In genomic region chr3:27190865-27191264, GRCm38 (mm10) we compare ENCODE assay signal across 20 mouse cellular contexts. TPM values are rescaled to one million over a fixed set of nuclear protein-coding genes. Genes with fewer than 3 reads are reported as not detected.
DNase-seq lines count a peak whose midpoint lies in the region; ATAC-seq and TF ChIP-seq lines count a peak whose summit lies in the region.
"Had no signal": no experiment of that assay in that cellular context is flagged by ENCODE, and none has a peak within 500 bp of the region (broad histone marks: within the 10 kb centered on the region; RNA-seq: fewer than 3 reads in every experiment).

No protein-coding gene starts in this region.

- no peak for TF ChIP-seq EP300 in stomach, postnatal 0 days (optimal IDR thresholded peaks at IDR 0.05)

- H3K9ac ChIP-seq in ES-E14 (ENCODE audit: insufficient read depth, low read depth, low read length, poor library complexity, severe bottlenecking) = no peak overlapping the region
- H3K9ac ChIP-seq in stomach, postnatal 0 days (ENCODE audit: low read length) = no peak overlapping the region
- H3K9ac ChIP-seq: forebrain, embryonic 15.5 days; hindbrain, embryonic 15.5 days had no signal

- no peak for DNase-seq in kidney, adult 2 months
- DNase-seq in kidney, adult 18-20 months = no peak
- DNase-seq in ES-E14 (ENCODE audit: low read depth, low spot score) = peak; percentile 59
- peak; percentile 66 for DNase-seq in stomach, postnatal 0 days (ENCODE audit: low spot score)
- no peak for DNase-seq in Muller cell, postnatal 12 days (ENCODE audit: inconsistent ontology term)
- DNase-seq in thymus, adult 2 months = no peak
- DNase-seq: adrenal gland, postnatal 10 days; cerebellum, adult 18-20 months; cerebellum, adult 9-11 months; gastrocnemius, postnatal 36 days; heart, adult 18-20 months; kidney, adult 11 months had no signal

- WGBS in kidney, adult 2 months = 84% methylated on average over 4 of the region's 4 CpGs
- 94% methylated on average over 4 of the region's 4 CpGs for WGBS in macrophage (ENCODE audit: missing documents)
- 68% methylated on average over 4 of the region's 4 CpGs for WGBS in stomach, postnatal 0 days
- 97% methylated on average over 4 of the region's 4 CpGs for WGBS in thymus, adult 2 months

- peak; percentile 73 for ATAC-seq in stomach, postnatal 0 days (ENCODE audit: low FRiP score, low TSS enrichment)
- ATAC-seq: Patski had no signal

- H3K9me3 ChIP-seq in ES-E14 (ENCODE audit: control insufficient read depth, insufficient read depth, low read depth, low read length) = no peaks in the 10 kb centered on the region
- H3K9me3 ChIP-seq in stomach, postnatal 0 days (ENCODE audit: control insufficient read depth, low read length) = no peaks in the 10 kb centered on the region
- H3K9me3 ChIP-seq: embryonic facial prominence, embryonic 10.5 days; forebrain, embryonic 15.5 days; hindbrain, embryonic 10.5 days; hindbrain, embryonic 15.5 days had no signal

- H3K27me3 ChIP-seq in kidney, adult 2 months (replicated peaks; ENCODE audit: control insufficient read depth, insufficient read depth, low read length) = no peaks in the 10 kb centered on the region
- no peaks in the 10 kb centered on the region for H3K27me3 ChIP-seq in stomach, postnatal 0 days (ENCODE audit: control insufficient read depth, insufficient read depth, low read length)
- no peaks in the 10 kb centered on the region for H3K27me3 ChIP-seq in thymus, adult 2 months (ENCODE audit: control insufficient read depth, insufficient read depth, low read length)
- H3K27me3 ChIP-seq: CH12.LX; forebrain, embryonic 15.5 days; hindbrain, embryonic 15.5 days; Patski had no signal

- H3K79me2 ChIP-seq in macrophage (ENCODE audit: inconsistent target) = peaks cover 100% of the 10 kb centered on the region

- in situ Hi-C loops in ES-E14 (cut with MboI; ENCODE audit: low sequenced_read_pairs in 2 of 2, unreplicated experiment in 2 of 2) = no loop called here

- peak overlapping the region; percentile 31 for H3K27ac ChIP-seq in kidney, adult 2 months (ENCODE audit: insufficient read depth, low read depth, low read length)
- no peak overlapping the region for H3K27ac ChIP-seq in ES-E14 (ENCODE audit: insufficient read depth, low read depth, low read length, poor library complexity, severe bottlenecking)
- H3K27ac ChIP-seq in macrophage = peak overlapping the region; percentile 100
- H3K27ac ChIP-seq in stomach, postnatal 0 days (replicated peaks) = peak overlapping the region; percentile 61
- no peak overlapping the region for H3K27ac ChIP-seq in thymus, adult 2 months (ENCODE audit: control insufficient read depth, insufficient read depth, low read length)
- H3K27ac ChIP-seq: embryonic facial prominence, embryonic 10.5 days; forebrain, embryonic 15.5 days; hindbrain, embryonic 10.5 days; hindbrain, embryonic 15.5 days had no signal

- H3K36me3 ChIP-seq in kidney, adult 2 months (ENCODE audit: control insufficient read depth, insufficient read depth, low read length) = no peaks in the 10 kb centered on the region
- H3K36me3 ChIP-seq in ES-E14 (ENCODE audit: control insufficient read depth, insufficient read depth, low read length, poor library complexity, severe bottlenecking) (no peaks in the 10 kb centered on the region), macrophage (ENCODE audit: inconsistent target) (peaks cover 7% of the 10 kb centered on the region; the same call in 1 of the 2 replicates)
- no peaks in the 10 kb centered on the region for H3K36me3 ChIP-seq in stomach, postnatal 0 days (ENCODE audit: control insufficient read depth, insufficient read depth, low read length)
- no peaks in the 10 kb centered on the region for H3K36me3 ChIP-seq in thymus, adult 2 months (ENCODE audit: control insufficient read depth, insufficient read depth, low read length)
- H3K36me3 ChIP-seq: embryonic facial prominence, embryonic 10.5 days; forebrain, embryonic 15.5 days; hindbrain, embryonic 10.5 days; hindbrain, embryonic 15.5 days had no signal

- H3K4me3 ChIP-seq in kidney, adult 2 months (ENCODE audit: insufficient read depth, low read depth, low read length) = no peak overlapping the region
- H3K4me3 ChIP-seq in ES-E14 (ENCODE audit: insufficient read depth in 1 of 2, low read depth in 1 of 2, low read length in 2 of 2, poor library complexity in 1 of 2, severe bottlenecking in 1 of 2) (no peak overlapping the region), macrophage (ENCODE audit: inconsistent target) (no peak overlapping the region)
- no peak overlapping the region for H3K4me3 ChIP-seq in stomach, postnatal 0 days (ENCODE audit: low read depth, low read length)
- no peak overlapping the region for H3K4me3 ChIP-seq in thymus, adult 2 months (ENCODE audit: control insufficient read depth, insufficient read depth, low read length)
- H3K4me3 ChIP-seq: embryonic facial prominence, embryonic 10.5 days; forebrain, embryonic 15.5 days; hindbrain, embryonic 10.5 days; hindbrain, embryonic 15.5 days had no signal

- no peak for TF ChIP-seq POLR2A in kidney, adult 2 months (IDR thresholded peaks at IDR 0.05; ENCODE audit: low read depth, low read length)
- no peak for TF ChIP-seq POLR2A in thymus, adult 2 months (IDR thresholded peaks at IDR 0.05; ENCODE audit: control insufficient read depth, extremely low read depth, insufficient read depth, low read length, poor library complexity)

- peaks cover 62% of the 10 kb centered on the region for H3K4me1 ChIP-seq in kidney, adult 2 months (ENCODE audit: control insufficient read depth, insufficient read depth, low read length)
- H3K4me1 ChIP-seq in ES-E14 (ENCODE audit: control insufficient read depth in 2 of 2, insufficient read depth in 2 of 2, low read length in 2 of 2, poor library complexity in 1 of 2) = peaks cover 10 to 15% of the 10 kb centered on the region in 2 experiments
- no peaks in the 10 kb centered on the region; the same call in 1 of the 2 replicates for H3K4me1 ChIP-seq in stomach, postnatal 0 days (replicated peaks; ENCODE audit: control insufficient read depth, insufficient read depth)
- peaks cover 14% of the 10 kb centered on the region for H3K4me1 ChIP-seq in thymus, adult 2 months (replicated peaks; ENCODE audit: control insufficient read depth, insufficient read depth, low read length)
- H3K4me1 ChIP-seq: hindbrain, embryonic 15.5 days had no signal

- H3K4me2 ChIP-seq in stomach, postnatal 0 days (replicated peaks; ENCODE audit: low read depth) = no peak overlapping the region
- H3K4me2 ChIP-seq: forebrain, embryonic 15.5 days; heart, embryonic 11.5 days; hindbrain, embryonic 15.5 days had no signal

- TF ChIP-seq CTCF in kidney, adult 2 months (conservative IDR thresholded peaks at IDR 0.05; ENCODE audit: insufficient read depth, insufficient read length, low read depth, low read length) = no peak
- no peak for TF ChIP-seq CTCF in stomach, postnatal 0 days (IDR thresholded peaks at IDR 0.05; ENCODE audit: low read depth)
- no peak for TF ChIP-seq CTCF in thymus, adult 2 months (IDR thresholded peaks at IDR 0.05; ENCODE audit: borderline replicate concordance, control insufficient read depth, extremely low read depth, insufficient read depth, low read length, poor library complexity)

TF ChIP-seq in ES-E14, 5 proteins besides CTCF, POLR2A, EP300 and RAD21:
- TF ChIP-seq CHD2 (IDR thresholded peaks at IDR 0.05; ENCODE audit: low read depth, low read length) (no peak), ZC3H11A (IDR thresholded peaks at IDR 0.05; ENCODE audit: borderline replicate concordance, low read depth, low read length) (no peak), ZNF384 (IDR thresholded peaks at IDR 0.05; ENCODE audit: low read depth, low read length) (no peak), MAFK (IDR thresholded peaks at IDR 0.05; ENCODE audit: insufficient read depth, low read depth, low read length) (no peak), HCFC1 (IDR thresholded peaks at IDR 0.05; ENCODE audit: borderline replicate concordance, insufficient read depth, low read length) (no peak)

RNA-seq across cellular contexts. Expression of gene Nceh1, which starts 8.1 kb away (rescaled TPM):
- 141 and 409 TPM in 2 replicates for polyA plus RNA-seq in kidney, adult 2 months (2012; rRNA removed)
- 17.3 and 27.5 TPM in 2 replicates for total RNA-seq in ES-E14 (2012; rRNA removed)
- 100 to 1,000 TPM in 9 of 26 experiments, 10 to 100 TPM in 17; 18.6 to 236 (median 77.9) TPM for total RNA-seq in macrophage (2018; cell fraction: chromatin; rRNA removed)
- total RNA-seq in macrophage (2018; cell fraction: cytosol; rRNA removed) = 100 to 1,000 TPM; 111 to 455 (median 227) TPM
- total RNA-seq in macrophage (2018; cell fraction: nucleus; rRNA removed) = 100 to 1,000 TPM in 25 of 26 experiments, 10 to 100 TPM in 1; 73.4 to 406 (median 223) TPM
- 212 to 280 TPM (median 251 TPM) in 3 replicates for polyA plus RNA-seq in macrophage (2018)
- polyA plus RNA-seq in stomach, postnatal 0 days (2015; fragmentation: Nextera tagmentation; extraction: Ambion mirVana) = 23.3 and 28.4 TPM in 2 replicates
- 37.0 and 40.5 TPM in 2 replicates for polyA plus RNA-seq in thymus, adult 2 months (2012; rRNA removed)

RNA-seq across cellular contexts. Expression of gene Ect2, which starts 37.2 kb away (rescaled TPM):
- 1.3 and 2.4 TPM in 2 replicates for polyA plus RNA-seq in kidney, adult 2 months (2012; rRNA removed)
- 97.8 and 103 TPM in 2 replicates for total RNA-seq in ES-E14 (2012; rRNA removed)
- 10 to 100 TPM in 6 of 26 experiments, 1 to 10 TPM in 20; 2.1 to 30.7 (median 7.5) TPM for total RNA-seq in macrophage (2018; cell fraction: chromatin; rRNA removed)
- total RNA-seq in macrophage (2018; cell fraction: cytosol; rRNA removed) = 1 to 10 TPM in 25 of 26 experiments, under 1 TPM in 1; 0.91 to 4.3 (median 2.3) TPM
- total RNA-seq in macrophage (2018; cell fraction: nucleus; rRNA removed) = 10 to 100 TPM in 1 of 26 experiments, 1 to 10 TPM in 24, under 1 TPM in 1; 0.94 to 19.1 (median 2.9) TPM
- polyA plus RNA-seq in macrophage (2018) = 1.3 to 5.8 TPM (median 2.8 TPM) in 3 replicates
- polyA plus RNA-seq in stomach, postnatal 0 days (2015; fragmentation: Nextera tagmentation; extraction: Ambion mirVana) = 7.8 and 8.6 TPM in 2 replicates
- 12.0 and 16.9 TPM in 2 replicates for polyA plus RNA-seq in thymus, adult 2 months (2012; rRNA removed)

Comparison
In these comparisons a context has a peak if more than half of its experiments do, and no peak if none do; other contexts are left out.
1. DNase-seq: peak in ES-E14 (single experiment) and stomach, postnatal 0 days (single experiment); none in kidney, adult 2 months (single experiment), kidney, adult 18-20 months (single experiment), Muller cell, postnatal 12 days (single experiment) and thymus, adult 2 months (single experiment).
2. H3K27ac ChIP-seq: peak in kidney, adult 2 months (single experiment), macrophage (single experiment) and stomach, postnatal 0 days (single experiment); none in ES-E14 (single experiment) and thymus, adult 2 months (single experiment).